Mouse (Mus musculus) forebrain, embryonic 14.5 days (tissue): ENCODE results near the gene Dock2. TPM values are rescaled to one million over a fixed set of nuclear protein-coding genes. Genes with fewer than 3 reads are reported as not detected.

Source experiments
- ATAC-seq: fragments of 200-750 bp; cut with Nextera tagmentation; 2 replicates; pipeline ENCODE4 v1.8.0; 2017; ENCODE audit warnings: mild to moderate bottlenecking, moderate library complexity
- DNase-seq: peaks from one replicate; pipeline ENCODE4 v3.0.0-alpha.2; 2015; ENCODE audit warnings: low spot score
- H3K27ac ChIP-seq: fragments of 300-500 bp; sonication (generic); 2 replicates; pipeline ENCODE4 v1.5.1; 2014; ENCODE audit warnings: low read depth, mild to moderate bottlenecking, control low read depth, low read length, moderate library complexity
- H3K27me3 ChIP-seq: fragments of 300-500 bp; sonication (generic); replicated peaks from 2 replicates; pipeline ENCODE4 v1.6.1; 2014; ENCODE audit warnings: low read length, control low read depth, mixed read lengths; ENCODE audit not compliant: control insufficient read depth, insufficient read depth
- H3K36me3 ChIP-seq: fragments of 300-500 bp; sonication (generic); 2 replicates; pipeline ENCODE4 v1.6.1; 2014; ENCODE audit warnings: low read length, control low read depth; ENCODE audit not compliant: control insufficient read depth, insufficient read depth
- H3K4me1 ChIP-seq: fragments of 300-500 bp; sonication (generic); 2 replicates; pipeline ENCODE4 v1.6.1; 2014; ENCODE audit warnings: antibody characterized with exemption, low read length, control low read depth; ENCODE audit not compliant: control insufficient read depth, insufficient read depth
- H3K4me2 ChIP-seq: fragments of 300-500 bp; sonication (generic); 2 replicates; pipeline ENCODE4 v1.6.1; 2014; ENCODE audit warnings: mild to moderate bottlenecking, control low read depth, low read length
- H3K4me3 ChIP-seq: fragments of 300-500 bp; sonication (generic); 2 replicates; pipeline ENCODE4 v1.5.1; 2014; ENCODE audit warnings: low read depth, low read length, control low read depth
- H3K9ac ChIP-seq: fragments of 300-500 bp; sonication (generic); 2 replicates; pipeline ENCODE4 v1.6.1; 2014; ENCODE audit warnings: mild to moderate bottlenecking, low read length, control low read depth, moderate library complexity
- H3K9me3 ChIP-seq: fragments of 300-500 bp; sonication (generic); replicated peaks from 2 replicates; pipeline ENCODE4 v1.6.1; 2016; ENCODE audit warnings: low read length, control low read depth, mixed read lengths; ENCODE audit not compliant: control insufficient read depth
- WGBS: fragments of 180-500 bp; shearing (Covaris S2); extraction: QIAGEN DNeasy Blood & Tissue Kit; methylation state at CpG from one replicate; pipeline ENCODE4 v1.1.7; 2014; 5-methylcytosine and 5-hydroxymethylcytosine counted together
- polyA plus RNA-seq: library from polyadenylated mRNA; unstranded; fragments of >200 nt; fragmentation: Nextera tagmentation; extraction: Ambion mirVana; gene quantifications from 2 replicates; pipeline ENCODE4 v1.2.1, GENCODE M21; 2014

Dock2 gene
- polyA plus RNA-seq, 1 experiment from 2014 or later: 0.37 TPM

- ATAC-seq: 0 out of 2 replicates have a peak, but pooled peaks have one; percentile 32
- no peak overlapping the region for H3K4me2 ChIP-seq
- H3K36me3 ChIP-seq: no peaks in the 10 kb centered on the region
- H3K4me3 ChIP-seq: no peak overlapping the region
- DNase-seq: peak; percentile 59
- peaks cover 3% of the 10 kb centered on the region; the same call in 1 of the 2 replicates for H3K4me1 ChIP-seq
- H3K9me3 ChIP-seq: no peaks in the 10 kb centered on the region
- 87% methylated on average over 1 of the region's 1 CpGs for WGBS
- H3K9ac ChIP-seq: no peak overlapping the region
- H3K27ac ChIP-seq: no peak overlapping the region
- H3K27me3 ChIP-seq: no peaks in the 10 kb centered on the region
These were observed 284.0 kb downstream of the Dock2 start for GRCm38 (mm10) chr11:34499663-34500062.

GRCm38 (mm10) chr11:34494682-34495081 is 289.0 kb downstream of the Dock2 start:
- Histone ChIP-seq H3K9me3 (no peaks in the 10 kb centered on the region), H3K27me3 (no peaks in the 10 kb centered on the region), H3K27ac (no peak overlapping the region), H3K36me3 (no peaks in the 10 kb centered on the region), H3K9ac (no peak overlapping the region), H3K4me2 (no peak overlapping the region), H3K4me1 (peaks cover 3% of the 10 kb centered on the region; the same call in 1 of the 2 replicates), H3K4me3 (no peak overlapping the region)
- DNase-seq (no peak), ATAC-seq (no peak)
- WGBS: 72% methylated on average over 4 of the region's 4 CpGs

- Histone ChIP-seq H3K9me3 (no peaks in the 10 kb centered on the region), H3K4me1 (no peaks in the 10 kb centered on the region), H3K4me2 (no peak overlapping the region), H3K27ac (no peak overlapping the region), H3K27me3 (no peaks in the 10 kb centered on the region), H3K4me3 (no peak overlapping the region), H3K36me3 (no peaks in the 10 kb centered on the region), H3K9ac (no peak overlapping the region)
- 98% methylated on average over 3 of the region's 3 CpGs for WGBS
- DNase-seq: no peak
- ATAC-seq: no peak
These were observed 290.7 kb downstream of the Dock2 start for GRCm38 (mm10) chr11:34492986-34493385.

GRCm38 (mm10) chr11:34492223-34492622 is 291.5 kb downstream of the Dock2 start:
- H3K36me3 ChIP-seq: no peaks in the 10 kb centered on the region
- no peaks in the 10 kb centered on the region for H3K27me3 ChIP-seq
- H3K9me3 ChIP-seq: no peaks in the 10 kb centered on the region
- no peak overlapping the region for H3K4me3 ChIP-seq
- H3K9ac ChIP-seq: no peak overlapping the region
- H3K4me1 ChIP-seq: no peaks in the 10 kb centered on the region
- 92% methylated on average over 2 of the region's 2 CpGs for WGBS
- no peak overlapping the region for H3K4me2 ChIP-seq
- no peak overlapping the region for H3K27ac ChIP-seq
- DNase-seq (no peak), ATAC-seq (no peak)

- Histone ChIP-seq H3K4me3 (no peak overlapping the region), H3K9me3 (no peaks in the 10 kb centered on the region), H3K27ac (no peak overlapping the region), H3K27me3 (no peaks in the 10 kb centered on the region), H3K4me1 (no peaks in the 10 kb centered on the region), H3K4me2 (no peak overlapping the region), H3K36me3 (no peaks in the 10 kb centered on the region), H3K9ac (no peak overlapping the region)
- ATAC-seq (no peak), DNase-seq (no peak)
- 86% methylated on average over 6 of the region's 6 CpGs for WGBS
These were observed 294.1 kb downstream of the Dock2 start for GRCm38 (mm10) chr11:34489548-34489947.

- no peak for DNase-seq
- Histone ChIP-seq H3K9ac (no peak overlapping the region), H3K36me3 (no peaks in the 10 kb centered on the region), H3K4me3 (no peak overlapping the region), H3K4me2 (no peak overlapping the region), H3K9me3 (no peaks in the 10 kb centered on the region), H3K27ac (no peak overlapping the region), H3K4me1 (no peaks in the 10 kb centered on the region), H3K27me3 (no peaks in the 10 kb centered on the region)
- 83% methylated on average over 5 of the region's 5 CpGs for WGBS
- no peak for ATAC-seq
These were observed 304.4 kb downstream of the Dock2 start for GRCm38 (mm10) chr11:34479301-34479700.

DNA sequence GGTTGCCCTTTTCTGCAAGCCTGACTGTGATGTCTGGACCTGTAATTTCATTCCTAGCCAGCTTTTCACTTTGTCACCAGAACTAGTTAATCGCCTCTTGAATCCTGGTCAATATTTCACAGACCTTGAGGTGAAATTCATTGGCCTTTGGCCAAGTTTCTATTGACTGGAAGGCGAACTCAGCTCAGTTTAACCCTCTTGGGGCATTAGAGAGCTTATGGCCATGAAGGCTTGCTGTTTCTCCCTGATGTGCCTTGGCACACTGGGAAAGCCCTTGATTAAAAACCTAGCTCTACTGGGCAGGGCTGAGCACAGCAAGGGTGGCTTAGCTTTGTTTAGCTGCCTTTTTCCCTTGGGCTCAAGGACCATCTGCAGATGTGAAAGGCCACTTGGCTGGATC is 313.9 kb downstream of the Dock2 start:
- Histone ChIP-seq H3K4me3 (no peak overlapping the region), H3K4me1 (no peaks in the 10 kb centered on the region), H3K4me2 (no peak overlapping the region), H3K27me3 (no peaks in the 10 kb centered on the region), H3K36me3 (no peaks in the 10 kb centered on the region), H3K27ac (no peak overlapping the region), H3K9me3 (no peaks in the 10 kb centered on the region), H3K9ac (no peak overlapping the region)
- 78% methylated on average over 2 of the region's 2 CpGs for WGBS
- no peak for DNase-seq
- no peak for ATAC-seq

DNA sequence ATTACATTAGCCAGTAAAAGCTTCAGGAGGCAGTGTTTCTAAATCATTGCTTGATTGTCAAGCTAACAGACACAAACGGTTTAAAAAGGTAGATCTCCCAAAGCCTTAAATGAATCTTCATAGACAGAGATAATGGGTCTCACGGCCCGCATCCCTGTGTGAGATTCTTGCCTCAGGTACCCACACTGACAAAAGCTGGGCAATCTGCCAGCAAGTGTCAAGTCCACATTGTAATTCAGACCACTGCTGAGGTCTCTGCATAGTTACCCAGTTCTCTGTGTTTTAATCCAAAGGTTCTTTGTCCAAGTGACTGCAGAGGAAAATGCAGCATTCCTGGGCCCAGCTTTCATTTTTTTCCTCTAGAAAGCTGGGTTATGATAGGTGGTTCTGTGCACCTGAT is 315.1 kb downstream of the Dock2 start:
- H3K4me3 ChIP-seq: no peak overlapping the region
- H3K9me3 ChIP-seq: no peaks in the 10 kb centered on the region
- ATAC-seq (no peak), DNase-seq (peak; percentile 32)
- H3K36me3 ChIP-seq: no peaks in the 10 kb centered on the region
- no peak overlapping the region for H3K27ac ChIP-seq
- 51% methylated on average over 3 of the region's 3 CpGs for WGBS
- H3K4me1 ChIP-seq: no peaks in the 10 kb centered on the region
- no peak overlapping the region for H3K4me2 ChIP-seq
- no peaks in the 10 kb centered on the region for H3K27me3 ChIP-seq
- H3K9ac ChIP-seq: no peak overlapping the region

DNA sequence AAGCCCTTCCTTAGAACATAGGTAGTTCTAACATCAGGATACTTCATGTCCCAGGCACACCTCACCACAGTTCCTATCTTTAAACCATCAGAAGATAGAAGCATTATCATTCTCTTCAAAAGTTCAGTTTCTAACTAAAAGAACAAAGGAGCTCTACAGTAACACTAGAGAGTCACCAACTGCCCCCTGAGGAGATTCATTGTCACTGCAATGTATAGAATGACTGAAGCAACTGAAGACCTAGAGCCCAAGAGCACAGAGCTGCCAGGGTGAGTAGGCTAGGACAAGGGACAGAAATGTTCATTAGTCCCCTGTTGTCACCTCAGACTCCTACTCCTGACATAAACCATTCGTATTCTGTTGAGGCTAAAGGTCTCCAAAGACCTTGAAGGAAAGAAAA is 316.6 kb downstream of the Dock2 start:
- Histone ChIP-seq H3K4me3 (no peak overlapping the region), H3K36me3 (no peaks in the 10 kb centered on the region), H3K27ac (no peak overlapping the region), H3K27me3 (no peaks in the 10 kb centered on the region), H3K4me2 (no peak overlapping the region), H3K9me3 (no peaks in the 10 kb centered on the region), H3K4me1 (no peaks in the 10 kb centered on the region), H3K9ac (no peak overlapping the region)
- 67% methylated on average over 1 of the region's 1 CpGs for WGBS
- no peak for ATAC-seq
- no peak for DNase-seq
